Mouse (Mus musculus) spleen, adult 2 months (tissue): ENCODE results near the gene Fxyd3.

Experiments used
- CTCF ChIP-seq: fragments of 200-500 bp; IDR thresholded peaks from 2 replicates; pipeline ENCODE4 v1.5.1; 2011; ENCODE audit warnings: mild to moderate bottlenecking, inconsistent platforms; ENCODE audit not compliant: insufficient read depth, insufficient read length, insufficient replicate concordance; ENCODE audit errors: extremely low read depth
- POLR2A ChIP-seq: fragments of 200-500 bp; IDR thresholded peaks from 2 replicates; pipeline ENCODE4 v1.6.1; 2011; ENCODE audit warnings: low read depth, low read length, inconsistent platforms

DNA sequence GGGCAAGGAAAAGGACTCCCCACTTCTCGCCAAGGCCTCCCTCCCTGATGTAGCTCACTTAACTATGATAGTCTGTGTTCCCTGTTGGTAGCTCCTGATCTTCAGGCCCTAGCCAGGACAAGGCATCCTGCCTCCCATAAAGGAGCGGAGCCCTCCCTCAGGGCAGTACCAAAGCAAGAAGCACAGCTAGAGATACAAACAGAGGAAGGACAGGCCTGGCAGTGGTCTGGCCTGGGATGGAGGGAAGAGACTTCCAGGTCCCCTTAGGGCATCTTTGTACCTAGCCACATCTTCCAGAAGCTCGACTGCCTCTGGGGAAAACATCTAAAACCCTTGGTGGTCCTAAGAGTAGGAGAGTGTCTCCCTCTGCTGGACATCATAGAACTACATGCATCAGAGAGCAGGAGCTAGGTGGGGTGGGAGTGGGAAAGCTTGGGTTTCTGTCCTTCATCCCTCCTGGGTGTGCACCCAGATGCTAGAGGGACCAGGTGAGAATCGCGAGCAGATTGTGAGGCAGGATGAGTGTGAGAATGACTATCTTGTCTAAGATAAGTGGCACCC is 1.5 kb upstream of the Fxyd3 start:
- TF ChIP-seq POLR2A (no peak), CTCF (peak; percentile 43; the same call in 1 of the 2 replicates)
